Mouse (Mus musculus): ENCODE data around the gene Baz2b. TPM values are rescaled to one million over a fixed set of nuclear protein-coding genes. Genes with fewer than 3 reads are reported as not detected.
"Not testable (repeated sequence)": the region's sequence is repeated elsewhere in the genome, so short reads cannot be mapped to it uniquely, and the experiment has no call there.

Baz2b gene
- total RNA-seq, 2 experiments from 2014 or later: 64.2 to 67.9 TPM

GRCm38 (mm10) chr2:60082225-60082624 is 127.4 kb downstream of the Baz2b start:
- TF ChIP-seq CTCF (IDR thresholded peaks at IDR 0.05): no peak
- DNase-seq (ENCODE audit: extremely low spot score in 1 of 2, low spot score in 2 of 2): no peak
- intact Hi-C loops (cut with DNase I): loop anchor here (2.0 kb wide), 1 partner anchor 41 kb away; no protein-coding TSS in a partner anchor
- Histone ChIP-seq H3K27ac (no peak overlapping the region), H3K4me3 (no peak overlapping the region)

- H3K4me3 ChIP-seq: no peak overlapping the region
- intact Hi-C loops (cut with DNase I): no loop called here
- TF ChIP-seq CTCF (IDR thresholded peaks at IDR 0.05): no peak
- DNase-seq (ENCODE audit: extremely low spot score in 1 of 2, low spot score in 2 of 2): no peak
- H3K27ac ChIP-seq: no peak overlapping the region
Observed at GRCm38 (mm10) chr2:60080831-60081230, 128.8 kb downstream of the Baz2b start.

DNA sequence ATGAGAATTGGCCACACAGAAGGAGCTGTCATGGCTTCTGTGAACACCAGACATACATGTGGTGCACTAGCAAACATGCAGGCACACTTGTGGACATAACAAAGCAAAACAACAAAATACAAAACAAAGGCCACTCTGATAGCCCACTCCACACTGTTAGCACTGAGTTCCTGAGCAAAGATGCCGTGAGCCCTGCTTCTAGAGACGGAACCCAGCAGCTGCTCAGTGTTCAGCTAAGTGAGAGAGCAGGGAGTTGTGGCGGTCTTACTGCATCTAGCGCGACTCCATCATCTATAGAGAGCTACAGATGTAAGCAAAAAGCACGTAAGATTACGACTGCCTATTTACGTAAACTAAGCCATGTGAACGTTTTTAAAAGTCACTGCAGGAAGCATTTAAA is 132.0 kb downstream of the Baz2b start:
- no peak overlapping the region for H3K27ac ChIP-seq
- no peak for DNase-seq (ENCODE audit: extremely low spot score in 1 of 2, low spot score in 2 of 2)
- no peak for TF ChIP-seq CTCF (IDR thresholded peaks at IDR 0.05)
- intact Hi-C loops (cut with DNase I): no loop called here
- H3K4me3 ChIP-seq: no peak overlapping the region

- Histone ChIP-seq H3K27ac (no peak overlapping the region), H3K4me3 (no peak overlapping the region)
- no peak for TF ChIP-seq CTCF (IDR thresholded peaks at IDR 0.05)
- intact Hi-C loops (cut with DNase I): no loop called here
- no peak for DNase-seq (ENCODE audit: extremely low spot score in 1 of 2, low spot score in 2 of 2)
Observed at GRCm38 (mm10) chr2:60076800-60077199, 132.8 kb downstream of the Baz2b start.

- Histone ChIP-seq H3K27ac (no peak overlapping the region), H3K4me3 (no peak overlapping the region)
- TF ChIP-seq CTCF (IDR thresholded peaks at IDR 0.05): no peak
- DNase-seq (ENCODE audit: extremely low spot score in 1 of 2, low spot score in 2 of 2): no peak
- intact Hi-C loops (cut with DNase I): no loop called here
Observed at GRCm38 (mm10) chr2:60076025-60076424, 133.6 kb downstream of the Baz2b start.

GRCm38 (mm10) chr2:60073798-60074197 is 135.8 kb downstream of the Baz2b start:
- DNase-seq (ENCODE audit: extremely low spot score in 1 of 2, low spot score in 2 of 2); H3K4me3 ChIP-seq: not testable (repeated sequence)

DNA sequence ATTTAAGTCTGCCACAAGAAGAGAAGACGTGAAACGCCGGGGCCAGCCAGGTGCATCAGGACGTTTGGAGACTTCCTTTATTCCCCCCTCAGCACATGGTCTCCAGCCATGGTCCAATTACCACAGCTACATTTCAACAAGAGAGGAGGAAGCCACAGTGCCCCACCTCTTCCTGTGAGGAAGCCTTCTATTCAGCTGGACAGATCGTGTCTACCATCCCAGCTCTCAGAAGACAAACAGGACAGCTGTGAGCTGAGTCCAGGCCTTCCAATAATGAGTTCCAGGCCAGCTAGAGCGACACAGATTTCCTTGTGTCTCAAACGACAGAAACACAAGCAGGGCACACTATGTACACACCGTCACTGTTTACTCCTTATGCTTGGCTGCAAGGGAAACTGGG is 137.8 kb downstream of the Baz2b start:
- TF ChIP-seq CTCF (IDR thresholded peaks at IDR 0.05): no peak
- intact Hi-C loops (cut with DNase I): no loop called here
- Histone ChIP-seq H3K4me3 (no peak overlapping the region), H3K27ac (no peak overlapping the region)
- DNase-seq (ENCODE audit: extremely low spot score in 1 of 2, low spot score in 2 of 2): no peak

More at GRCm38 (mm10) chr2:60073798-60074197, 135.8 kb downstream of the Baz2b start:
- intact Hi-C loops (cut with DNase I); H3K27ac ChIP-seq: not testable (repeated sequence)

- no peak for TF ChIP-seq CTCF (IDR thresholded peaks at IDR 0.05)
- DNase-seq (ENCODE audit: extremely low spot score in 1 of 2, low spot score in 2 of 2): no peak
- intact Hi-C loops (cut with DNase I): no loop called here
- Histone ChIP-seq H3K4me3 (no peak overlapping the region), H3K27ac (no peak overlapping the region)
Observed at GRCm38 (mm10) chr2:60070938-60071337, 138.7 kb downstream of the Baz2b start.

GRCm38 (mm10) chr2:60068468-60068867 is 141.2 kb downstream of the Baz2b start:
- H3K27ac ChIP-seq: no peak overlapping the region
- intact Hi-C loops (cut with DNase I): no loop called here
- no peak for DNase-seq (ENCODE audit: extremely low spot score in 1 of 2, low spot score in 2 of 2)
- H3K4me3 ChIP-seq: no peak overlapping the region
- no peak for TF ChIP-seq CTCF (IDR thresholded peaks at IDR 0.05)

DNA sequence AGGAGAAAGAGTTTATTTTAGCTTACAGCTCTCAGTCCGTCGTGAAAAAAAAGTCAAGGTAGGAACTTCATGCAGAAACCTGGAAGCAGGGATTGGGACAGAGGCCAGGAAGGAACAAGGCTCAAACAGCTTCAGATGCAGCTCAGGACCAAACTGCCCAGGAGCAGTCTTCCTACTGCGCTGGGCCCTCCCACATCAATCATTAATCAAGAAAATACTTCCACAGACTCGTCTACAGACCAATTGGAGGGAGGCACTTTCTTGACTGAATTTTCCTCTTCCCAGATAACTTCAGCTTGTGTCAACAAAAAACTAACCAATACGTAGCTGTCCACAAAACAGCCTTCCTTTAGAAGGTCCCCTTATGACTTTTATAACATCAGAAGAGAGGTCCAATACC is 144.2 kb downstream of the Baz2b start:
- intact Hi-C loops (cut with DNase I): no loop called here
- no peak overlapping the region for H3K27ac ChIP-seq
- no peak for TF ChIP-seq CTCF (IDR thresholded peaks at IDR 0.05)
- DNase-seq (ENCODE audit: extremely low spot score in 1 of 2, low spot score in 2 of 2): no peak
- H3K4me3 ChIP-seq: no peak overlapping the region

- H3K4me3 ChIP-seq: no peak overlapping the region
- intact Hi-C loops (cut with DNase I): no loop called here
- TF ChIP-seq CTCF (IDR thresholded peaks at IDR 0.05): no peak
- H3K27ac ChIP-seq: no peak overlapping the region
- no peak for DNase-seq (ENCODE audit: extremely low spot score in 1 of 2, low spot score in 2 of 2)
Observed at GRCm38 (mm10) chr2:60060185-60060775, 149.4 kb downstream of the Baz2b start.

DNA sequence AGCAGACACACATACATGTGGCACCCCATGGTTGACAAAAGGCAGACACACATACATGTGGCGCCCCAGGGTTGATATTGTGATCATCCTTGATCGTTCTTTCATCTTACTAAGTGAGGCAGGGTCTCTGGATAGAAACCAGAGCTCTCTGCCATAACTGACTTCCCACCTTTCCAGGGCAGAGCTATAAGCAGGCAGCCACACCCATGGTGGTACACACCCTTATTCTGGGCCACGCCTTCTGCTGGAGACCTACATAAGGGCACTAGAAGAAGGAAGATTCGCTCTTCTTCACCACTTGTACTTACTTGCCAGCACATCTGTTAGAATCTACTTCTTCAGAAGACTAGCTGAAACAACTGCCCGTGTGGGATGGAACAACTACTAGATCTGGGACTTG is 150.3 kb downstream of the Baz2b start:
- TF ChIP-seq CTCF (IDR thresholded peaks at IDR 0.05): no peak
- Histone ChIP-seq H3K27ac (no peak overlapping the region), H3K4me3 (no peak overlapping the region)
- intact Hi-C loops (cut with DNase I): no loop called here
- no peak for DNase-seq (ENCODE audit: extremely low spot score in 1 of 2, low spot score in 2 of 2)

DNA sequence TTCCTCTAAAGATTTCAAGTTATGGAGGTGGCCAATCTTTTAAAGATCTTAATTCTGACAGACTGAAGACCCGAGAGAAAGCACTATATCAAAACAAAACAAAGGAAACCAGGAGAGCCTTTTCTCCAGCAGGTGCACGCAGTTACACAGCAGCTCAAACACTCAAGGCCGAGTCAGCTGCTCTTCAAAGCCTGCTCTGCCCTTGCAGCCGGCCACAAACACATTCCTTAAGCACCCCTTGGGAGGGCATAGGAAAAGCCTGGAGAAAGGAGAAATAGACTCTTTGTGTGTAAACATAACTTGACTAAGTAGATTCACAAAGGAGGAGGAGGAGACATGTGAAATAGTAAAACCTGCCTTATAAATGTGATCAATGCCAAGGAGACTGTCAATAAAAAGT is 153.6 kb downstream of the Baz2b start:
- intact Hi-C loops (cut with DNase I): no loop called here
- no peak for TF ChIP-seq CTCF (IDR thresholded peaks at IDR 0.05)
- Histone ChIP-seq H3K27ac (no peak overlapping the region), H3K4me3 (no peak overlapping the region)
- no peak for DNase-seq (ENCODE audit: extremely low spot score in 1 of 2, low spot score in 2 of 2)
